Mouse (Mus musculus): ENCODE data around the gene Lmbr1l.

DNA sequence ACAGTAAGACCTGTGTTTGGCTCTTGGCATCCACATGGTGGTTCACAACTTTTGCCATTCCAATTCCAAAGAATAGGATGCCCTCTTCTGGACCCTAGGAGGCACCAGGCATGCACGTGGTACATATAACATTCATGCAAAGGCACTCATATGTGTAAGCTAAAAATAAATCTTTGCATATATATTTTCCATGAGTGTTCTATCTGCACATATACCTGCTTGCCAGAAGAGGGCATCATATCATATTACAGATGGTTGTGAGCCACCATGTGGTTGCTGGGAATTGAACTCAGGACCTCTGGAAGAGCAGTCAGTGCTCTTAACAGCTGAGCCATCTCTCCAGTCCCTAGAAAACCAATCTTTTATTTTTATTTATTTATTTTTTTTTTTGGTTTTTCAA is 16.5 kb downstream of the Lmbr1l start:
- no peak for TF ChIP-seq ZC3H11A (IDR thresholded peaks at IDR 0.05; ENCODE audit: low read depth, low read length)
- no peak for TF ChIP-seq POLR2A (IDR thresholded peaks at IDR 0.05; ENCODE audit: low read depth, low read length)
- peak in 1 of 2 experiments; percentile 44; a peak in 2 of 4 replicates for TF ChIP-seq CTCF (conservative IDR thresholded peaks at IDR 0.05 in 1 of 2, IDR thresholded peaks at IDR 0.05 in 1 of 2; ENCODE audit: low read depth in 2 of 2, low read length in 2 of 2)
- TF ChIP-seq E2F4 (IDR thresholded peaks at IDR 0.05; ENCODE audit: insufficient replicate concordance, low read depth, low read length), result no peak

Data from CH12.LX (cell line).